Mouse (Mus musculus): ENCODE measurements at regions not wholly inside any gene's neighbourhood (a gene's known extent, or its start where the extent isn't known, plus 50 kb on each side); places are given as distances from the start of the nearest gene placed in this dataset.

- TF ChIP-seq POLR2A (IDR thresholded peaks at IDR 0.05; ENCODE audit: extremely low read depth, insufficient read depth, low read length) (no peak), CTCF (IDR thresholded peaks at IDR 0.05; ENCODE audit: low read depth, low read length) (no peak)
Observed at GRCm38 (mm10) chr10:122386748-122387147, 61.6 kb upstream of the Avpr1a start.
